Mouse (Mus musculus) c-Kit-negative CD71-positive TER-119-positive erythroid progenitor cells, embryonic 14.5 days (primary cell): ENCODE data around the gene Palm3.
A peak's percentile ranks its signal among the peaks of the same experiment; 100 is the strongest.

Experiments
- DNase-seq: peaks from one replicate; pipeline ENCODE4 v3.0.0-alpha.2; 2013; ENCODE audit warnings: low read depth, low spot score

The Palm3 gene

DNA sequence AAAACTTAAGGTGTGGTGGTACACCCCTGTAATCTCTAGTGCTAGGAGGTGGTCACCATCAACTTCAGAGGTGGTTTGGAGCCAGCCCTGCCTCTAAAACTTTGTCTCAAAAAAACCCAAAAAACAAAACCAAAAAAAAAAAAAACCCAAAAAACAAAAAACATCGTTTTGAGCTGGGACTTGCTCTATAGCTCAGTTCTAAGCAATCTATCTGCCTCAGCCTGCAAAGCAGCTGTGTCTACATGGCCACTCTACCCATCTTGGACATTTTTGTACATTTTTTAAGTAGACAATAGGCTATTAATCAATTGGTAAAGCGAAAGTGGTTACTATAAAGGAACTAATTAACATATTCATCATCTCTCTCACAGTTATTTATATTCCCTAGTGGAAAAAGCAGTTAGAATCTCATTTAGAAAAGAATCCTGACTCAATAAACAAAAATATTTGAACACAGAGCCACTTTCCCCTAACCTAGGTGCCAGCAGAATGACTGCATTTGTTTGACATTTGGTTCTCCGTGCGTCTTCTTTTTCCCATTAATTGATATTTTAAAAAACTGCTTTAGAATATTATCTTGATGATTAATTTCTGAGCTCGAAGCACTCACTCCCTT is 44.3 kb downstream of the Palm3 start:
- DNase-seq, result no peak

DNA sequence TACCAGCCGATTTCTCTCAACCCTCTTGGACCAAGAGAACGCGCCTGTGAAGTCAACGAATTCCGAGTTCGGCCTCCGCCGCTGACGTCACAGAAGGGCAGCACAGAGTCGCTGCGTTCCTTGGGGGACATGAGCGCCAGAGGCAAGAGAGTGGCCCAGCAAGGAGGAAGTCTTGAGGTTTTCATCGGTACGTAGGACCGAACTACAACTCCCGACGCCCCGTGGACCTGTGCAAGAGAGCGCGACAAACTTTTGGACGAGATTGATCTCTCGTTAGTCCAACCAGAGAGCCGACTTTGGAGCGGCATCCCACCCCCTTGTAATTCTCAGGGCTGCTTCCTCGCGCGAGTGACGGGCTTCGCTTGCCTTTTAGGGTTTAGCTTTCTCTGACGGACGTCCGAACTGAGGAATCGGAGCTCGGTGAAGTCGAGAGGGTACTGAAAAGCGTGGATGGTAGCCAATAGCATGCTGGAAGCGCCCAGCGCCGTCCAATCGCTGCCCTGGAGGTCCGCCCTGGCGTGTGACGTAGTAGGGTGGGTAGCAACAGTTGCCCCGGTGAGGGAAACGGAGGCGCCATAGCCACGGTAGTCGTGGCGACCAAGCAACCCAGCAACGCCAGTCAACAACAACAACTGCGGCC is 45.1 kb downstream of the Palm3 start, which contains the start of gene Rfx1:
Rfx1 (plus strand) TSS at position 544 of the 640 bp plus-strand sequence.
- peak; percentile 95 for DNase-seq

GRCm38 (mm10) chr8:84067047-84067573 is 45.8 kb downstream of the Palm3 start:
- peak; percentile 83 for DNase-seq

DNA sequence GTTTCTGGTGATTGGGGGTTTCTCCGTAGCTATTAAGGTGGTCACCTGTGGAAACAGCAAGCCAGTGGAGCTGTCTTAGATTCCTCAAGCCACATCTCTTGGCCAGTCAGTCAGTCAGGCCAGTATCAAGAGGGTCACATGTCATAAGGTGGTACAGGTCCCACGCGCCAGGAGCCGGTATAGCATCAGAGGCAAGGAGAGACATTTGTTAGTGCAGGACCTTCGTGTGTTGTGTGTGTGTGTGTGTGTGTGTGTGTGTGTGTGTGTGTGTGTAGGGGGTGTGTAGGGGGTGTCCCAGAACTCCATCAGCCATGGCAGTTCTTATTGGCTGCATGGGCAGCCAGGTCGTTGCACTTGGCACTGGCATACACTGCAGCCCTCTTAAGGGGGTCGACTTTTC is 46.6 kb downstream of the Palm3 start:
- DNase-seq, result no peak

DNA sequence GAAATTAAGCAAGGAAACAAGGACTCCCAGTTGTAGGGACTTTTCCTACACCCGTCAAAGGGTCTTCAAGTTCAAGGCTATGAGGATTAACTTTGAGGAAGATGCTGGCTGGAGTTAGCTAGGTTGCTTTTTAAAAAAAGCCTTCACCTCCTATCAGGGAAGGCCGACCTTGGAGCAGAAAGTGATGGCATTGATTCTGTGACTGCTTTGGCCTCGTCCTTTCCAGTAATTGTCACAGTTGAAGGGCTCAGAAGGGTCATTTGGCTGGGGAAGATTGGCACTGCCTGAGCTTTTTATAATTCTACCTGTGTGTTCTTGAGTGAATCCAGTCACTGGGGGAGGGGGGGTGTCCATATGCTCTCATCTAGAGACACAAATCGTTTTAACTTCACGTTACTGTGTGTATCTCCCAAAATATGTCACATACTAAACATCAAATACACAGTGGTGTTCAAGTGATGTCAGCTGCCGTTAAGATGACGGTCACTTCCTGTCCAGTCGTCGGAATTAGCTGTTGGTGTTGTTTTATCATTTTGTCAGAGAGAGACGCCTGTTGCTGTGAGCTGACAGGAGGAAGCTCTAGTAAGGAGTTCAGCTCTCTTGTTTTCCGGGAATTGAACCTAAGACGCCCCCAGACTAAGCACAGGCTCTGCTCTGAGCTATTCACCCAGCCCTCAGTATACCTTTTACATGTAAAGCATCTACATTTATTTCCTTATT is 47.2 kb downstream of the Palm3 start:
- no peak for DNase-seq

DNA sequence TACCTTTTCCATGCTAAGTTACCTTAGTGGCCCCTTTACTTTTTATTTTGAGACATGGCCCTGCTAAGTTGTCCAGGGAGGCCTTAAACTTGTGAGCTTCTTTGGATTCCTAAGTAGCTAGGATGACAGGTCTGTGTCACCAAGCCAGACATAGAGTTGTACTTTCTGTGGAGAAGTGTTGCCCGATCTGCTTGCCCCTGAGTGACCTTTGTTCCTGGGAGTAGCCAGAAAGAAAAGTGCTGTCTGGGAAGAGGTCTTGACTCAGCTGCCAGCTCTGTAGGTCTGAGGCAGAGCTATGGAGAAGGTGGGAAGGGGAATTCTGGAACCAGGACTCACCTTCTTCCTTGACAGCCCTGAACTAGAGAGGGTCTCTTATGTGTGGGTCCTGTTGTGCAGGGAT is 47.9 kb downstream of the Palm3 start:
- DNase-seq, result no peak

GRCm38 (mm10) chr8:84069750-84070149 is 48.5 kb downstream of the Palm3 start:
- no peak for DNase-seq

DNA sequence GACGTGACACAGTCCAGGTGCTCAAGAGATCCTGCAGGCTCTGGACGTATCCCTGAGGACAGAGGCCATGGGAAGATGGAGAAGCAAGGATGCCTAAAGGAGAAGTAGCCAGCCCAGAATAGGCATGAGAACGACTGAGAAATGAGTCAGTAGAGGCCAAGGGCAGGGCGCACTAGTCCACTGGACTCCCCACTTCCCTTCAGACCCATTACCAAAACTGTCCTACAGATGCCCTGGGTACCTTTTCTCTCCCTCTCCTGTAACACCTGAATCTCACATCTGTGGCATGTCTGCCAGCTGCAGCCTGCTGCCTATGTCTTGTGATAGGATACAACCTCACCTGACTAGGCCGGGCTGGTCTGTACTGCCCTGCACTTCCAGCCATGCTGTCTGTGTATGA is 49.0 kb downstream of the Palm3 start:
- no peak for DNase-seq

GRCm38 (mm10) chr8:84070667-84071066 is 49.4 kb downstream of the Palm3 start:
- DNase-seq, result no peak

DNA sequence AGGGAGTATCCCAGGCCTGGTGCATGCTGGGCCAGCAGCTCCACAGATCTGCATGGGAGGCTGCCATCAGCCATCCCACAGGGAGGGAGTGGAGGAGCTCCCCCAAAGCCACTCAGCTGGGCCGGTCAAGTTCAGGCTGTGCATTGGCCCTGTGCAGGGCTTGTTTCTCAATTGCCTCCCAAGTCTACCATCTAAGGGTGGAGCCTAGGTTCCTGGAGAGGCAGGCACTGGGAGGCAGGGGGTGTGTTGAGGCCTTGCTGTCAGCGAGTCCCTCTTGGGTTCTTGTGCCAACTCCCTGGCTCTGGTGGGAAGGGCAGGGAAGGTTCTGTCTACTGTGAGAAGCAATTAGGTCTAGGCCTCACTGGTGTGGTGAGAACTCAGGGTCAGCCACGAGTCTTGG is 50.6 kb downstream of the Palm3 start:
- DNase-seq, result no peak

DNA sequence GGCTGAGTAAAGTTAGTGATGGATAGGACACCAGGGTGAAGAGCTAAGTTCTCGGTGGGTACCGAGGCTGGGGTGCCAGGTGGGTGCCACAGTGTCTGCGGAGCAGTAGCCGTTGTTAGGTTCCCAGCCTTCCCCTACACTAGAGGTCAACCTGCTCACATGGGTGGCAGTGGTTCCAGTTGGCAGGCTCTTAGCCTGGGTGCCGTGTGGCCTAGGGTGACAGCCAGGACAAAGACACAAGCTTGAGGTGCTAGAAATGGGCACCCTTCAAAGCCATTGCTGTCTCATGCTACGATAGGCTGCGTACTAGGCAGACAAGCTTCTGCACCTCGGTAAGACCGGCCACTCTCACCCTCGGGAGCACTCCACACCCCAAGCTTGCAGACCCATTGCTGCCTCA is 51.0 kb downstream of the Palm3 start:
- no peak for DNase-seq

GRCm38 (mm10) chr8:84073230-84073976 is 52.1 kb downstream of the Palm3 start:
- DNase-seq, result no peak

DNA sequence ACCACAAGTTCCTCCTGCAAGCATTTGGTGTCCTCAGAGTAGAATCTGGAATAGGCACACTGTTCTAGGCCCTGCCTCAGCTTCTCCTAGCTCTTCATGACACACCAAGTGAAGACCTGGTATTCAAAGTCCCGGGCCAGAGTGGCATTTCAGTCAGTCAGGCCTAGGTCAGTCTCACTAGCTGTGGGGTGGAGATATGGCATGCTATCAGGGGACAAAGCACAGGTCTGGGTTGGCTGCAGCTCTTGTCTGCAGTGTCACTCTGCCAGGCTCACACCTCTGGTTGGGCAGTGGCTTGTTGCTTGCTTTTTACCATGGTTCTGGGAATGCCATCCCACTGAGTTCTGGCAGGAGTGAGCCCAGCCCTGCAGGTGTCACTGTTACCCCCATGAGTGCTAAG is 55.1 kb downstream of the Palm3 start:
- DNase-seq, result no peak

- DNase-seq, result no peak
Measured at GRCm38 (mm10) chr8:84076849-84077248, 55.6 kb downstream of the Palm3 start.

DNA sequence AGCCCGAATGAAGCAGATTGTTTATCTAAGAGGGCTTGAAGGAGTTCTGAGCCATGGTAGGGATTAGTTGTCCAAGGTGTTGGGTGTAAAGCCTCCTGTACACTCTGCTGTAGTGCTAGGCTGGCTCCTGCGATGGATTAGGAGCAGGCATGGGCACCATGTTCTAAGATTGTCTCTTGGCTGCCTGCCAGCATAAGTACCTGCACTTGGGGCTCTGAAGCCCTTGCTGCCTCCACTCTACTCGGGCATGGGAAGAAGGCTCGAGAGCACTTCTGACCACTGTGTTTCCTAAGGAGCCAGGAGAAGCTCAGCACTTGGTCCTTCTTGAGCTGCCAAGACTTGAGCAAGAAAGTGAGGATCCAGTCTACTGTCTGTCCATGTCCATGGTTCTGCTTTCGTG is 57.9 kb downstream of the Palm3 start:
- no peak for DNase-seq
